8 mouse cellular contexts compared by ENCODE assay signal in genomic region chr11:61619356-61619755, GRCm38 (mm10). TPM values are rescaled to one million over a fixed set of nuclear protein-coding genes. Genes with fewer than 3 reads are reported as not detected.
DNase-seq lines count a peak whose midpoint lies in the region; ATAC-seq and TF ChIP-seq lines count a peak whose summit lies in the region.

No protein-coding gene starts in this region.

- H3K27ac ChIP-seq in cerebellum, adult 2 months (ENCODE audit: insufficient read depth, low read length): peak overlapping the region; percentile 93
- H3K27ac ChIP-seq in neural tube, embryonic 11.5 days (ENCODE audit: low read depth, low read length): no peak overlapping the region
- no peak overlapping the region; the same call in 1 of the 2 replicates for H3K27ac ChIP-seq in limb, embryonic 14.5 days (replicated peaks; ENCODE audit: low read depth, low read length)
- no peak overlapping the region for H3K27ac ChIP-seq in stomach, embryonic 15.5 days

- no peak for TF ChIP-seq CTCF in cerebellum, adult 2 months (IDR thresholded peaks at IDR 0.05; ENCODE audit: borderline replicate concordance, insufficient read depth, low read depth, low read length)

- WGBS in cerebellum, adult 2 months: 10% methylated on average over 6 of the region's 6 CpGs
- 15% methylated on average over 6 of the region's 6 CpGs for WGBS in neural tube, embryonic 11.5 days
- 22% methylated on average over 6 of the region's 6 CpGs for WGBS in limb, embryonic 14.5 days
- 14% methylated on average over 6 of the region's 6 CpGs for WGBS in stomach, embryonic 15.5 days

- H3K4me1 ChIP-seq in cerebellum, adult 2 months (ENCODE audit: control insufficient read depth, insufficient read depth, low read length): no peaks in the 10 kb centered on the region; the same call in 1 of the 2 replicates
- peaks cover 8% of the 10 kb centered on the region for H3K4me1 ChIP-seq in neural tube, embryonic 11.5 days (ENCODE audit: control insufficient read depth, insufficient read depth, low read length)
- peaks cover 17% of the 10 kb centered on the region for H3K4me1 ChIP-seq in limb, embryonic 14.5 days (ENCODE audit: control insufficient read depth, insufficient read depth, low read length)
- H3K4me1 ChIP-seq in stomach, embryonic 15.5 days: peaks cover 15% of the 10 kb centered on the region

- peak overlapping the region; percentile 73 for H3K4me3 ChIP-seq in cerebellum, adult 2 months (replicated peaks; ENCODE audit: insufficient read depth, low read depth, low read length)
- peak overlapping the region; percentile 39 for H3K4me3 ChIP-seq in neural tube, embryonic 11.5 days (ENCODE audit: low read depth, low read length)
- H3K4me3 ChIP-seq in limb, embryonic 14.5 days (replicated peaks; ENCODE audit: low read length): peak overlapping the region; percentile 37
- peak overlapping the region; percentile 40 for H3K4me3 ChIP-seq in stomach, embryonic 15.5 days (replicated peaks)

- peak overlapping the region; percentile 54; the same call in 1 of the 2 replicates for H3K9ac ChIP-seq in neural tube, embryonic 11.5 days (ENCODE audit: low read length)
- H3K9ac ChIP-seq in limb, embryonic 14.5 days (ENCODE audit: low read depth, low read length, severe bottlenecking): peak overlapping the region; percentile 54; the same call in 1 of the 2 replicates
- no peak overlapping the region for H3K9ac ChIP-seq in stomach, embryonic 15.5 days

- H3K36me3 ChIP-seq in neural tube, embryonic 11.5 days (ENCODE audit: control insufficient read depth, insufficient read depth, low read length): no peaks in the 10 kb centered on the region
- no peaks in the 10 kb centered on the region for H3K36me3 ChIP-seq in limb, embryonic 14.5 days (ENCODE audit: control insufficient read depth, insufficient read depth, low read length)
- no peaks in the 10 kb centered on the region for H3K36me3 ChIP-seq in stomach, embryonic 15.5 days

- peak overlapping the region; percentile 64 for H3K4me2 ChIP-seq in neural tube, embryonic 11.5 days (ENCODE audit: low read depth)
- H3K4me2 ChIP-seq in limb, embryonic 14.5 days (replicated peaks; ENCODE audit: low read depth, low read length, severe bottlenecking): peak overlapping the region; percentile 86
- peak overlapping the region; percentile 75 for H3K4me2 ChIP-seq in stomach, embryonic 15.5 days

- no peaks in the 10 kb centered on the region for H3K27me3 ChIP-seq in cerebellum, adult 2 months (ENCODE audit: control insufficient read depth, insufficient read depth, low read length)
- no peaks in the 10 kb centered on the region for H3K27me3 ChIP-seq in neural tube, embryonic 11.5 days (ENCODE audit: control insufficient read depth, insufficient read depth, low read length)
- H3K27me3 ChIP-seq in limb, embryonic 14.5 days (ENCODE audit: control insufficient read depth, insufficient read depth, low read length): no peaks in the 10 kb centered on the region
- H3K27me3 ChIP-seq in stomach, embryonic 15.5 days (replicated peaks): no peaks in the 10 kb centered on the region

- no peak for ATAC-seq in neural tube, embryonic 11.5 days (ENCODE audit: insufficient read depth, low FRiP score, low TSS enrichment)
- no peak for ATAC-seq in limb, embryonic 14.5 days (ENCODE audit: low FRiP score, low read depth)
- ATAC-seq in stomach, embryonic 15.5 days (ENCODE audit: insufficient read depth, low FRiP score, low read depth): no peak

- DNase-seq in cerebellum, adult 2 months: no peak
- DNase-seq in cerebellum, postnatal 4 days (ENCODE audit: low spot score in 2 of 2): no peak
- DNase-seq in neural tube, embryonic 11.5 days (ENCODE audit: low spot score): no peak
- no peak for DNase-seq in neural tube, embryonic 10.5 days (ENCODE audit: extremely low spot score, low spot score)
- DNase-seq in limb, embryonic 14.5 days (ENCODE audit: low spot score): no peak
- DNase-seq in retina, postnatal 1 day: no peak
- no peak for DNase-seq in urinary bladder, postnatal 36 days (ENCODE audit: low spot score in 2 of 2)

- H3K9me3 ChIP-seq in neural tube, embryonic 11.5 days (ENCODE audit: control insufficient read depth, low read length): no peaks in the 10 kb centered on the region
- no peaks in the 10 kb centered on the region for H3K9me3 ChIP-seq in limb, embryonic 14.5 days (ENCODE audit: control insufficient read depth, low read length)
- no peaks in the 10 kb centered on the region for H3K9me3 ChIP-seq in stomach, embryonic 15.5 days

- no peak for TF ChIP-seq POLR2A in cerebellum, adult 2 months (IDR thresholded peaks at IDR 0.05; ENCODE audit: borderline replicate concordance, insufficient read depth, low read length)
- TF ChIP-seq POLR2A in limb, embryonic 14.5 days (IDR thresholded peaks at IDR 0.05; ENCODE audit: borderline replicate concordance, extremely low read depth, insufficient read depth, insufficient read length): no peak

RNA-seq across cellular contexts. Expression of gene Grap, which starts 33.7 kb away (rescaled TPM):
- polyA plus RNA-seq in cerebellum, adult 2 months (2012; rRNA removed): 4.9 and 5.4 TPM in 2 replicates
- 6.6 and 8.5 TPM in 2 replicates for polyA plus RNA-seq in neural tube, embryonic 11.5 days (2014; fragmentation: Nextera tagmentation; extraction: Ambion mirVana)
- 4.7 and 5.1 TPM in 2 replicates for polyA plus RNA-seq in limb, embryonic 14.5 days (2012; rRNA removed)
- polyA plus RNA-seq in limb, embryonic 14.5 days (2014; fragmentation: Nextera tagmentation; extraction: Ambion mirVana): 4.9 and 5.6 TPM in 2 replicates
- polyA plus RNA-seq in stomach, embryonic 15.5 days (2015; fragmentation: Nextera tagmentation; extraction: Ambion mirVana): 8.8 and 9.3 TPM in 2 replicates

RNA-seq across cellular contexts. Expression of gene Epn2, which starts 39.9 kb away (rescaled TPM):
- polyA plus RNA-seq in cerebellum, adult 2 months (2012; rRNA removed): 123 and 132 TPM in 2 replicates
- polyA plus RNA-seq in neural tube, embryonic 11.5 days (2014; fragmentation: Nextera tagmentation; extraction: Ambion mirVana): 31.4 and 35.0 TPM in 2 replicates
- polyA plus RNA-seq in limb, embryonic 14.5 days (2012; rRNA removed): 35.1 and 40.6 TPM in 2 replicates
- 31.1 and 39.8 TPM in 2 replicates for polyA plus RNA-seq in limb, embryonic 14.5 days (2014; fragmentation: Nextera tagmentation; extraction: Ambion mirVana)
- 19.7 and 22.5 TPM in 2 replicates for polyA plus RNA-seq in stomach, embryonic 15.5 days (2015; fragmentation: Nextera tagmentation; extraction: Ambion mirVana)
